Mouse (Mus musculus) embryonic facial prominence, embryonic 14.5 days (tissue): ENCODE measurements around the gene Pcgf2. TPM values are rescaled to one million over a fixed set of nuclear protein-coding genes. Genes with fewer than 3 reads are reported as not detected.
"Not testable (repeated sequence)": the region's sequence is repeated elsewhere in the genome, so short reads cannot be mapped to it uniquely, and the experiment has no call there.

Experiments
- ATAC-seq: fragments of 200-750 bp; cut with Nextera tagmentation; 2 replicates; pipeline ENCODE4 v1.8.0; 2017; ENCODE audit warnings: low read depth, moderate number of reproducible peaks, moderate TSS enrichment
- DNase-seq: peaks from one replicate; pipeline ENCODE4 v3.0.0-alpha.2; 2015; ENCODE audit warnings: low spot score
- H3K27ac ChIP-seq: fragments of 300-500 bp; sonication (generic); replicated peaks from 2 replicates; pipeline ENCODE4 v1.5.1; 2014; ENCODE audit warnings: low read depth, mild to moderate bottlenecking, low read length, moderate library complexity
- H3K27me3 ChIP-seq: fragments of 300-500 bp; sonication (generic); replicated peaks from 2 replicates; pipeline ENCODE4 v1.6.1; 2014; ENCODE audit warnings: low read length; ENCODE audit not compliant: control insufficient read depth, insufficient read depth
- H3K36me3 ChIP-seq: fragments of 300-500 bp; sonication (generic); 2 replicates; pipeline ENCODE4 v1.6.1; 2014; ENCODE audit warnings: low read length, mixed read lengths; ENCODE audit not compliant: control insufficient read depth, insufficient read depth
- H3K4me1 ChIP-seq: fragments of 300-500 bp; sonication (generic); 2 replicates; pipeline ENCODE4 v1.6.1; 2014; ENCODE audit warnings: antibody characterized with exemption, low read length; ENCODE audit not compliant: control insufficient read depth, insufficient read depth
- H3K4me2 ChIP-seq: fragments of 300-500 bp; sonication (generic); 2 replicates; pipeline ENCODE4 v1.6.1; 2014; ENCODE audit warnings: low read depth, mild to moderate bottlenecking, low read length, moderate library complexity, mixed read lengths
- H3K4me3 ChIP-seq: fragments of 300-500 bp; sonication (generic); 2 replicates; pipeline ENCODE4 v1.5.1; 2014; ENCODE audit warnings: low read depth, mild to moderate bottlenecking, low read length
- H3K9ac ChIP-seq: fragments of 300-500 bp; sonication (generic); 2 replicates; pipeline ENCODE4 v1.6.1; 2014; ENCODE audit warnings: low read depth, mild to moderate bottlenecking, low read length, moderate library complexity, mixed read lengths
- H3K9me3 ChIP-seq: fragments of 300-500 bp; sonication (generic); 2 replicates; pipeline ENCODE4 v1.6.1; 2016; ENCODE audit warnings: low read length; ENCODE audit not compliant: control insufficient read depth
- WGBS: fragments of 180-500 bp; shearing (Covaris S2); extraction: QIAGEN DNeasy Blood & Tissue Kit; methylation state at CpG from one replicate; pipeline ENCODE4 v1.1.7; 2014; 5-methylcytosine and 5-hydroxymethylcytosine counted together
- polyA plus RNA-seq: library from polyadenylated mRNA; unstranded; fragments of >200 nt; fragmentation: Nextera tagmentation; extraction: Ambion mirVana; gene quantifications from 2 replicates; pipeline ENCODE4 v1.2.1, GENCODE M21; 2014

The Pcgf2 gene
- polyA plus RNA-seq, 1 experiment from 2014 or later: 12.7 TPM

DNA sequence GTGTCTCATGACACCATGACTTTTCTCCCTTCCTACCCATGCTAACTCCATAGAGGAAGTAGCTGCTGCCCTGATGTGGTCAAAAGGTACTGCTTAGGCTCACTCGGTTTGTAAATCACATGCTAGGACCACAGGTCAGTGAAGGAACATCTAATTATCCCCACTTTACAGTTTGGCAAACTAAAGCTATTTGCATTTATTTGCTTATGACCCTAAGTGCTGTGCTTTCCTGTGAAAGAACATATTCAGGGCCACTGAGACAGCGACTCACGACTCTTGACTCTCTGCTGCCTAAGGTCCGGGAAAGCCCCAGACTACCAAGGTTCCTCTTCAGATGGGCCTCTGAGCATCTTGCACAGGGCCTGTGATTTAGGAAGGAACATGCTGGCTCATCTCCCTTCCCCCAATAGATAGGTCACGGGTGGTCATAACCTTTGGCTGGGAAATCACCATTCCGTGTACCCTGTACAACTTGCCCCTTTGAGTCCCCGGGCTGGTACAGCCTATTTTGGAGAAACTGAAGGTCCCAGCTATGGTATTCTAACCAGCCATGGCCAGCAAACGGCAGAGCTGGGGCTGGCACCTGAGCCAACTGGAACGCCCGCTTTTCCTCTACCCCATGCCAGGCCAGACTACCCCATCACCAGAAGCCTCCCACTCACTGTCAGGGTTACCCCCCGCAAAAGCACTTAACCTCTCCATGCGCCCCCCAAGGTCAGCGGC is 40.9 kb downstream of the Pcgf2 start:
- Histone ChIP-seq H3K36me3 (no peaks in the 10 kb centered on the region), H3K4me1 (peaks cover 26% of the 10 kb centered on the region), H3K4me2 (peak overlapping the region; percentile 74), H3K4me3 (peak overlapping the region; percentile 86), H3K9ac (peak overlapping the region; percentile 86), H3K27ac (peak overlapping the region; percentile 73; the same call in 1 of the 2 replicates), H3K27me3 (peaks cover 18% of the 10 kb centered on the region), H3K9me3 (no peaks in the 10 kb centered on the region)
- ATAC-seq: no peak
- 9% methylated on average over 12 of the region's 13 CpGs for WGBS
- DNase-seq: no peak

DNA sequence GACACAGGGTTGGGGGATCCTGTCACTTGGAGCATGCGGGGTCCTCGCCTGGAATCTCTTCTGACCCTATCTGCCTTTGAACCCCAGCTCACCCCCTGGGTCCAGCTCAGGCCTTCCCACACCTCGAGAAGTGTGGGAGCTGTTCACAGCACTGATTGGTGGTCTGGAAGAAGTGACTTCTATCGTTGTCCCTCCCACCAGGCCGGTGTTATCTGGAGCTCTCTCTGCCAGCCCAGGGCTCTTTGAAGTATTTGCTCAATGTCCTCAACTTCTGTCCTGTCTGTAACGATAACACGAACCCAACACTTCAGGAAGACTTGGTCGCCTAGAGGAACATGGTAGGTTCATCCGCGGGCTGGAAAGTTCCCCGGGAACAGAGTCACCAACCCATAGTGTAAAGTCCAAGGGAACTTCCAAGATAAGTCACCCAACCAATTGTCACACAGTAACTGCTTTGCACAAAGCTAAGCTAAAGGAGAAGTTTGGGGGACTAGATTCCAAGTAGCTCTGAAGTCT is 41.5 kb downstream of the Pcgf2 start:
- Histone ChIP-seq H3K4me2 (peak overlapping the region; percentile 74; the same call in 1 of the 2 replicates), H3K4me1 (peaks cover 25% of the 10 kb centered on the region), H3K9ac (no peak overlapping the region), H3K36me3 (no peaks in the 10 kb centered on the region), H3K4me3 (no peak overlapping the region), H3K9me3 (no peaks in the 10 kb centered on the region), H3K27ac (no peak overlapping the region), H3K27me3 (peaks cover 18% of the 10 kb centered on the region)
- WGBS: 72% methylated on average over 11 of the region's 11 CpGs
- no peak for ATAC-seq
- no peak for DNase-seq

DNA sequence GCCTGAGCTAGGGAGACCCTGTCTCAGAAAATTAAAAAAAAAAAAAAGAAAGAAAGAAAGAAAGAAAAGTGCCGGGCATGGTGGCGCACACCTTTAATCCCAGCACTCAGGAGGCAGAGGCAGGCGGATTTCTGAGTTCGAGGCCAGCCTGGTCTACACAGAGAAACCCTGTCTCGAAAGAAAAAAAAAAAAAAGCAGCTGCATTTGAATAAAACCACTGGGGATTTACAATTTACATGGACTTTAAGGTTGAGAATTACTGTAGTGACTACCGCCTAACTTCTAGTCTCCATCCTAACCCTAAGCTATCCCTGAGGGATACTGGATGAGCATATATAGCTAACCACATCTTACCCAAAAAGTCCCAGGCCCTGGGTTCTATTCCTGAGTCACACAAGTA is 42.3 kb downstream of the Pcgf2 start:
- DNase-seq, H3K4me3 ChIP-seq, H3K9ac ChIP-seq, H3K27ac ChIP-seq, H3K9me3 ChIP-seq, H3K36me3 ChIP-seq, H3K4me2 ChIP-seq, ATAC-seq: not testable (repeated sequence)
- peaks cover 25% of the 10 kb centered on the region for H3K4me1 ChIP-seq
- H3K27me3 ChIP-seq: peaks cover 18% of the 10 kb centered on the region
- WGBS: 85% methylated on average over 6 of the region's 6 CpGs

DNA sequence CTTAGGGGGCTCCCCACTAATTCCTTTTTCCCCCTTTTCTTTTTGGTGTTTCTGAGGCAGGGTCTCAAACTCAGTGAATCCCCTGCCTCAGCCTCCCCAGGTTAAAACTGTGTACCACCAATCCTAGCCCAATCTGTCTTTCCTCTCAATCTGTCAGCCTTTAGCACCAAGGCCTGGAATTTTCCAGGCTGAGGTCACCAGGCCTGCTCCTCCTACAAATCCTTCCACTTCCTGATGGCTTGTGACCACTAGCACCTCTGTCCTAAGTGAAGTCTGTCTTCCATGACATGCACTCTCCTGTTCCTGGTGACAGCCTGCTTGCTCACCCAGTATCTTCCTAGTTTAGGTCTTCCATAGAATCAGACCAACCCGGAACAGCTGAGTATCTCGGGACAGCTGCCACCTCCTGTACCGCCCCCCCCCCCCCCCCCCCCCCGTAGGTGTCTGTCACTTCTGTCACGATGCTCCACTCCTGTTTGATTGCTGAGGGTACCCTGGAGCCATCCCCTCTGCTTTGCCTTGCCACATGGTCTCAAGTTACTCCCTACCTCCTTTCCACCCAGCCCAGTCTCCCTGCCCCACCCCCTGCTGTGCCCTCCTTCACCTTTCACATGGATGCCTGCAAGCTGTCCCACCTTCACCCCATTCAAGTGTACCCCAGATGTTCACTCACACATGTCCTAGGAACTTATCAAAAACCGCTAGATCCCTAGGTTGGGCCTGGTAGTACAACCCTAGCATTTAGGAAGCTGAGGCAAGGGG is 42.9 kb downstream of the Pcgf2 start:
- ATAC-seq (no peak), DNase-seq (no peak)
- no peak overlapping the region for H3K9ac ChIP-seq
- no peaks in the 10 kb centered on the region for H3K9me3 ChIP-seq
- 32% methylated on average over 3 of the region's 6 CpGs for WGBS
- H3K4me3 ChIP-seq: no peak overlapping the region
- no peak overlapping the region for H3K27ac ChIP-seq
- peaks cover 16% of the 10 kb centered on the region for H3K27me3 ChIP-seq
- peaks cover 23% of the 10 kb centered on the region for H3K4me1 ChIP-seq
- no peak overlapping the region for H3K4me2 ChIP-seq
- H3K36me3 ChIP-seq: no peaks in the 10 kb centered on the region

DNA sequence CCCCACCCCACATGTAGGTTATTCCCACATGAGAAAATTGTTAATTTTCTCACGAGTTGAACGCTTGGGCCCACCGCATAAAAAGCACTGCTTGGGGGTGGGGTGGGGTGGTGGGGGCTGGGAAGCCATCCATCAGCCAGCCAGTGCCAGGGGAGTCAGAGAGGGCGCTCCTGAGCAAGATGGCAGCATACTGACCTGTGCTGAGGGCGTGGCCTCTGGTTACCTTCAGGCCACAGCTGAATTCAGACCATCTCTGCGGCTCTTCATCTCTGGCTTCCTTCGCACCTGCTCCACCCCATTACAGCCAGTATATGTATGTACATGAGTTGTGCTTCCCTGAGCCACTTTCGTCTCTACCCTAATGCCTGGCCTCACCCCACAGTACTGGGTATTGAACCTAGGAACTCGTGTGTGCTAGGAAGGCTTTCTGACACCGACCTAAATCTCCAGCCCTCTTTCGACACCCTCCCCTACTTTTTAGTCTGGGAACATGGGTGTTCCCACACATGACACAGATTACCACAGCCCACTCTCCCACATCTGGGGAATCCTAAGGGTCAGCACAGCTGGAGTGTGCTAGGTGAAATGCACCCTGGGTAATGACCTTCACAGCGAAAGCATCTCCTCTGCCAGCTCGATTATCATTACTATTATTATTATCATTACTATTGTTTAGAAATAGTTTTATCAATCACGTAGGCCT is 43.9 kb downstream of the Pcgf2 start:
- 77% methylated on average over 14 of the region's 14 CpGs for whole genome bisulfite sequencing
- ATAC-seq (no peak), DNase-seq (no peak)
- Histone ChIP-seq H3K36me3 (no peaks in the 10 kb centered on the region), H3K27ac (no peak overlapping the region), H3K27me3 (peaks cover 6% of the 10 kb centered on the region), H3K4me1 (peaks cover 17% of the 10 kb centered on the region), H3K4me3 (no peak overlapping the region), H3K4me2 (no peak overlapping the region), H3K9ac (no peak overlapping the region), H3K9me3 (no peaks in the 10 kb centered on the region)

DNA sequence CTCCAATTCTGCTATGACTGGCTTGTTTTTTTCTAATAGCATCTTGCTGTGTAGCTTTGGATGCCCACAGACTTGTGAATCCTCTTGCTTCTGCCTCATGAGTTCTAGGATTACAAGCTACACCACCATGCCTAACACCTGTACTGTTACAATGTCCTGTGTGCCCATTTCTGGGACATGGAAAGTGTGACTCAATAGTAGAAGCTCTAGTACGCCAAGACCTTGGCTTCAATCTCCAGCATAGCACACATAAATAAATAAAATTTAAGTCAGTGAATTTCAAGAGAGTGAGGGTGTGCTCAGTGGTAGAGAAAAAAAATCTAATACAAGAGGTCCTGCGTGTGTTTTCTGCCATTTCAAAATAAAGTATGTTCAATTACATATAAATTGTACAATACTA is 46.1 kb downstream of the Pcgf2 start:
- H3K27me3 ChIP-seq: no peaks in the 10 kb centered on the region
- H3K36me3 ChIP-seq: no peaks in the 10 kb centered on the region
- 91% methylated on average over 2 of the region's 2 CpGs for WGBS
- H3K9ac ChIP-seq: no peak overlapping the region
- H3K4me1 ChIP-seq: peaks cover 3% of the 10 kb centered on the region; the same call in 1 of the 2 replicates
- no peak overlapping the region for H3K4me3 ChIP-seq
- no peaks in the 10 kb centered on the region for H3K9me3 ChIP-seq
- H3K27ac ChIP-seq: no peak overlapping the region
- no peak for DNase-seq
- ATAC-seq: no peak
- H3K4me2 ChIP-seq: no peak overlapping the region

DNA sequence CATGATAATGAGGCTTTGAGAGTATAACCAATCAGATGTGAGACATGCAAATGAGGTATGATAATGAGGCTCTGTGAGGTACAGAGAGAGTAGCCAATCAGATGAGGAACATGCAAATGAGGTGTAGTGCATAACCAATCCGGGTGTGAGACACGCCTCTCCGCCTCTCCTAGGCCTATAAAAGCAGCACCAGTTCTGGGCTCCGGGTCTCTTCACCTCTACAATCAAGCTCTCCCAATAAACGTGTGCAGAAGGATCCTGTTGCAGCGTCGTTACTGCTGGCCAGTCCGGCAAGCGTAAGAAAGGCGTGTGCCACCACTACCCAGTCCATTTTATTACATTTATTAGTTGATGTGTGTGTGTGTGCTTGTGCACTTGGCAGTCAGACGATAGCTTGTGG is 46.9 kb downstream of the Pcgf2 start:
- WGBS: 94% methylated on average over 11 of the region's 11 CpGs
- not testable (repeated sequence) for H3K9me3 ChIP-seq, H3K4me1 ChIP-seq, H3K27me3 ChIP-seq, DNase-seq, H3K27ac ChIP-seq, H3K36me3 ChIP-seq, H3K4me3 ChIP-seq, H3K9ac ChIP-seq, ATAC-seq, H3K4me2 ChIP-seq

DNA sequence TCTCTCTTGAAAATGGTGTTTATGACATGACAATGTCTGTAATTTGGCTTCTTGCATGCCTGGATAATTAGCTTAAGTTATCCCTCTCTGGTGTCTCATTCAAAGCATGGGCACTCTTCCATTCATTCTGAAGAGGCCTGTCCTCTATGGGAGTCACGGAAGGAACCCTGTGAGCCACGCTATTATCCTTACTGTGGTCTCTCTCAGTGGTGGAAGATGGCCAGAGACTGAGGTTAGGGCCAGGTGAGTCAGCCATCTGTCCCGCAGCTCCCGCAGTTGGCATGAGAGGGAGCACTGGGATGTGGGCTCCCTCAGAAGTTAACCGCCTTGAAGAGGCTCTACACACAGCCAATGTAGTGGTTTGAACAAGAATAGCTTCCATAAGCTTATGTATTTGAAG is 50.0 kb downstream of the Pcgf2 start:
- H3K4me1 ChIP-seq: no peaks in the 10 kb centered on the region
- no peak overlapping the region for H3K4me3 ChIP-seq
- ATAC-seq: no peak
- H3K27me3 ChIP-seq: no peaks in the 10 kb centered on the region
- H3K27ac ChIP-seq: no peak overlapping the region
- no peak for DNase-seq
- H3K36me3 ChIP-seq: no peaks in the 10 kb centered on the region
- no peaks in the 10 kb centered on the region for H3K9me3 ChIP-seq
- no peak overlapping the region for H3K4me2 ChIP-seq
- WGBS: 42% methylated on average over 5 of the region's 5 CpGs
- no peak overlapping the region for H3K9ac ChIP-seq
